9 mouse cellular contexts compared by ENCODE assay signal in the genomic region with DNA sequence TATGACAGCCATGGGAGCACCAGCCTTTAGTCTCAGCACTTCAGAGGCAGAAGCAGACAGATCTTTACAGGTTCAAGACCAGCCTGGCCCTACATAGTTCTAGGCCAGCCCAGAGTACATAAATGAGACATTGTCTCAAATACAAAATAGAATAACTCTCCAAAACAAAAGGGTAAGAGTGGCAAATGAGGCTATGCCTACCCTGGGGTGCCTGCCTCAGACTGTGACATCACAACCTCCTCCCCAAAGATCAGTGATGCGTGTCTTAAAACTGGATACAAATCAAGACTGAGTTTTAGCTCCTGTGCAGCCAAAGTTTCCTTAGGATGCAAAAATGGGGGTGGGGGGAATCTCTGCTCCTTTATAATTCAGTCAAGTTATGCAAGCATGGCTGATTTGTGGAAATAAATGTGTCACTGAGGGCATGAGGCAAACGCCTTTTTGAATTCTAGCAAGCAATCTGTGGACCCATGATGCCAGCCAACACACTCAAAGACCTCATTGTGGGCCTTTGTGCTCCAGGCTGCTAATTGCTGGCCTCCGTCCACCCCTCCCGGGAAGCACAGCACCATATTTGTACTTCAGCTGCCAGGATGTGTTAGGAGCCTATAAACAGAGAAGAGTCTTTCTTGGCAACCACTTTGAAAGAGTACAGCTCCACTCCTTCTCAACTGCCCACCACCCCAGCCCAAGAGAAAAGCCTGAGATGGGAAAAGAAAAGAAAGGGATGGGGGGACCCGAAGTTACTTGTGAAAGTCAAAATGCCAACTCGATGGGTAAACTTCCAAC. TPM values are rescaled to one million over a fixed set of nuclear protein-coding genes. Genes with fewer than 3 reads are reported as not detected.
DNase-seq lines count a peak whose midpoint lies in the region; ATAC-seq and TF ChIP-seq lines count a peak whose summit lies in the region.
"Had no signal": no experiment of that assay in that cellular context is flagged by ENCODE, and none has a peak within 500 bp of the region (broad histone marks: within the 10 kb centered on the region; RNA-seq: fewer than 3 reads in every experiment).

No protein-coding gene starts in this region.

- peak; percentile 78 for ATAC-seq in midbrain, embryonic 13.5 days
- peak; percentile 86 for ATAC-seq in midbrain, postnatal 0 days (ENCODE audit: low FRiP score)

- no peaks in the 10 kb centered on the region for H3K27me3 ChIP-seq in midbrain, embryonic 13.5 days
- H3K27me3 ChIP-seq in midbrain, embryonic 10.5 days (ENCODE audit: low read depth, poor library complexity, severe bottlenecking) = no peaks in the 10 kb centered on the region
- no peaks in the 10 kb centered on the region for H3K27me3 ChIP-seq in midbrain, postnatal 0 days (ENCODE audit: insufficient read depth, low read length)
- H3K27me3 ChIP-seq in kidney, adult 2 months (replicated peaks; ENCODE audit: control insufficient read depth, insufficient read depth, low read length) = no peaks in the 10 kb centered on the region

- no peak overlapping the region for H3K9ac ChIP-seq in midbrain, embryonic 13.5 days (replicated peaks)
- no peak overlapping the region for H3K9ac ChIP-seq in midbrain, postnatal 0 days (replicated peaks; ENCODE audit: low read length, poor library complexity, severe bottlenecking)

- H3K36me3 ChIP-seq in midbrain, embryonic 13.5 days = no peaks in the 10 kb centered on the region
- H3K36me3 ChIP-seq in midbrain, embryonic 10.5 days = no peaks in the 10 kb centered on the region
- no peaks in the 10 kb centered on the region for H3K36me3 ChIP-seq in midbrain, postnatal 0 days (ENCODE audit: insufficient read depth, low read length)
- H3K36me3 ChIP-seq in kidney, adult 2 months (ENCODE audit: control insufficient read depth, insufficient read depth, low read length) = no peaks in the 10 kb centered on the region
- H3K36me3 ChIP-seq: G1E had no signal

- TF ChIP-seq CTCF in layer of hippocampus, adult 2 months (conservative IDR thresholded peaks at IDR 0.05) = no peak
- no peak for TF ChIP-seq CTCF in midbrain, postnatal 0 days (IDR thresholded peaks at IDR 0.05)
- no peak for TF ChIP-seq CTCF in kidney, adult 2 months (conservative IDR thresholded peaks at IDR 0.05; ENCODE audit: insufficient read depth, insufficient read length, low read depth, low read length)

- H3K4me2 ChIP-seq in midbrain, embryonic 13.5 days (replicated peaks) = no peak overlapping the region
- no peak overlapping the region for H3K4me2 ChIP-seq in midbrain, postnatal 0 days (ENCODE audit: low read depth, low read length, poor library complexity, severe bottlenecking)

- 0 out of 2 replicates have a peak, but pooled peaks cover 2% of the 10 kb centered on the region for H3K9me3 ChIP-seq in midbrain, embryonic 13.5 days
- H3K9me3 ChIP-seq in midbrain, embryonic 10.5 days (replicated peaks) = no peaks in the 10 kb centered on the region
- H3K9me3 ChIP-seq in midbrain, postnatal 0 days (ENCODE audit: low read length) = no peaks in the 10 kb centered on the region
- H3K9me3 ChIP-seq: G1E had no signal

- no peaks in the 10 kb centered on the region; the same call in 1 of the 2 replicates for H3K4me1 ChIP-seq in midbrain, embryonic 13.5 days (replicated peaks)
- H3K4me1 ChIP-seq in midbrain, embryonic 10.5 days = peaks cover 17% of the 10 kb centered on the region
- no peaks in the 10 kb centered on the region for H3K4me1 ChIP-seq in midbrain, postnatal 0 days (ENCODE audit: insufficient read depth, low read length)
- peaks cover 6% of the 10 kb centered on the region; the same call in 1 of the 2 replicates for H3K4me1 ChIP-seq in kidney, adult 2 months (ENCODE audit: control insufficient read depth, insufficient read depth, low read length)

- H3K4me3 ChIP-seq in midbrain, embryonic 13.5 days (replicated peaks) = no peak overlapping the region
- H3K4me3 ChIP-seq in midbrain, embryonic 10.5 days = no peak overlapping the region
- H3K4me3 ChIP-seq in layer of hippocampus, adult 2 months = no peak overlapping the region
- H3K4me3 ChIP-seq in midbrain, postnatal 0 days (ENCODE audit: low read depth, low read length) = no peak overlapping the region
- no peak overlapping the region for H3K4me3 ChIP-seq in kidney, adult 2 months (ENCODE audit: insufficient read depth, low read depth, low read length)

- TF ChIP-seq POLR2A in kidney, adult 2 months (IDR thresholded peaks at IDR 0.05; ENCODE audit: low read depth, low read length) = no peak

- H3K27ac ChIP-seq in midbrain, embryonic 13.5 days = no peak overlapping the region
- no peak overlapping the region for H3K27ac ChIP-seq in midbrain, embryonic 10.5 days (replicated peaks)
- H3K27ac ChIP-seq in layer of hippocampus, adult 2 months = no peak overlapping the region; the same call in 1 of the 2 replicates
- H3K27ac ChIP-seq in midbrain, postnatal 0 days (ENCODE audit: low read depth, low read length) = no peak overlapping the region
- H3K27ac ChIP-seq in kidney, adult 2 months (ENCODE audit: insufficient read depth, low read depth, low read length) = no peak overlapping the region

- WGBS in midbrain, embryonic 13.5 days = 68% methylated on average over 6 of the region's 6 CpGs
- WGBS in midbrain, embryonic 10.5 days = 82% methylated on average over 6 of the region's 6 CpGs
- WGBS in midbrain, postnatal 0 days = 53% methylated on average over 6 of the region's 6 CpGs
- WGBS in kidney, adult 2 months = 76% methylated on average over 6 of the region's 6 CpGs

- DNase-seq in midbrain, embryonic 10.5 days (ENCODE audit: low spot score) = no peak
- DNase-seq in gastrocnemius, postnatal 25 days = peak; percentile 23
- peak; percentile 55 to 79 for DNase-seq in layer of hippocampus, adult 2 months (ENCODE audit: low spot score in 2 of 2)
- DNase-seq in midbrain, postnatal 0 days (ENCODE audit: low spot score) = peak; percentile 92
- no peak for DNase-seq in kidney, adult 2 months
- DNase-seq in kidney, adult 18-20 months = no peak
- no peak for DNase-seq in kidney, adult 8-10 months

RNA-seq across cellular contexts. Expression of gene Pdlim3, which starts 41.0 kb away (rescaled TPM):
- 20.5 and 34.9 TPM in 2 replicates for polyA plus RNA-seq in midbrain, embryonic 13.5 days (2015; fragmentation: Nextera tagmentation; extraction: Ambion mirVana)
- 10.6 and 31.0 TPM in 2 replicates for polyA plus RNA-seq in midbrain, embryonic 10.5 days (2016; fragmentation: Nextera tagmentation; extraction: Ambion mirVana)
- total RNA-seq in gastrocnemius, postnatal 25 days (2021) = 100 to 1,000 TPM; 619 to 821 TPM
- total RNA-seq in layer of hippocampus, adult 2 months (2021) = 1 to 10 TPM in 1 of 2 experiments, under 1 TPM in 1; 1.00 to 1.2 TPM
- 6.6 and 10.7 TPM in 2 replicates for total RNA-seq in midbrain, postnatal 0 days (2014; rRNA removed)
- 9.8 and 11.3 TPM in 2 replicates for polyA plus RNA-seq in midbrain, postnatal 0 days (2015; fragmentation: Nextera tagmentation; extraction: Ambion mirVana)
- 5.7 and 10.5 TPM in 2 replicates for polyA plus RNA-seq in kidney, adult 2 months (2012; rRNA removed)
- polyA plus RNA-seq: G1E had no signal

Comparison
In these comparisons a context has a peak if more than half of its experiments do, and no peak if none do; other contexts are left out.
1. DNase-seq: peak in gastrocnemius, postnatal 25 days (single experiment), layer of hippocampus, adult 2 months (2 of 2) and midbrain, postnatal 0 days (single experiment); none in midbrain, embryonic 10.5 days (single experiment), kidney, adult 2 months (single experiment), kidney, adult 18-20 months (single experiment) and kidney, adult 8-10 months (0 of 2).